Mouse (Mus musculus) layer of hippocampus, adult 18-20 months (tissue): ENCODE data around the gene Cnmd. TPM values are rescaled to one million over a fixed set of nuclear protein-coding genes. Genes with fewer than 3 reads are reported as not detected.

Source experiments
- DNase-seq, 2 experiments: peaks; one replicate each; pipeline ENCODE4 v3.0.0; 2022; ENCODE audit warnings: low spot score in 2 of 2
- total RNA-seq, 2 experiments: library from RNA; stranded (reverse); gene quantifications; 2 replicates each; pipeline ENCODE4 v1.2.3; 2021

Cnmd gene
- total RNA-seq, 2 experiments from 2014 or later: 1.0 to 1.7 TPM

DNA sequence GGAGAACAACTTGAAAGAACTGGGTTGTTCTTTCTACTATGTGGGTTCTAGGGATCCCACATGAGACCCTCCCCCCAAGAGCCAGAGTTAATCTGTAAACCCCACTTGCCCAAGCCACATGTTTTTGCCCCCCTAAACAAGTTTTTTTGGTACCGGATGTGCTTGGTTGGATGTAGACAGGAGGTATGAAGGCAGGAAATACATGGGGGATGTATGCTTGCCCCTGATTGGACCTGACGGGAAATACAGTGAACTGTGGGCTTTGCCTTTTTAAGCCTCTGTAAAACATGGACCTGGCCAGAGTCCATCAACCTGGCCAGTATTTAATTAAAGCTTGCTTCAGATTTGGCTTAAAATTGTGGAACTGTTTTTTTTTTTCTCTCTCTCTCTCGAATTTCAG is 12.3 kb downstream of the Cnmd start:
- no peak for DNase-seq

DNA sequence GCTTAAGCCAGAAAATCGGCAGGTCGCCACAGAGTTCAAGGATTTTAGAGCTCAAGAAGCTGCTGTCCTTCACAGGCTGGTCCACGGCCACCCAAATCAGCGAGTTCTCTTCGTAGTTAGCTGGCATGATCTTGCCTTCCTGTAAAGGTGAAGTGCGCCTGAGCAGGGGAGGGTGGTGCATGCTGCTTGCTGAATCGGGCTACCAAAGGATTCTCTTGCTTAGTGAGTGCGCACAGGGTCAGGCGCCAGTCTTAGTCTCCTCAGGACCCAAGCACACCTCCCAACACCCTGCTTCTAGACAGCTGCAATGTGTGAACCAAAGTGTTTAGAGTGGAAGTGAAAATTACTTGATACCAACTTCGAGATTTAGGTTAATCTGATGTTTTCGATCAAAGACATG is 16.6 kb downstream of the Cnmd start:
- no peak for DNase-seq

DNA sequence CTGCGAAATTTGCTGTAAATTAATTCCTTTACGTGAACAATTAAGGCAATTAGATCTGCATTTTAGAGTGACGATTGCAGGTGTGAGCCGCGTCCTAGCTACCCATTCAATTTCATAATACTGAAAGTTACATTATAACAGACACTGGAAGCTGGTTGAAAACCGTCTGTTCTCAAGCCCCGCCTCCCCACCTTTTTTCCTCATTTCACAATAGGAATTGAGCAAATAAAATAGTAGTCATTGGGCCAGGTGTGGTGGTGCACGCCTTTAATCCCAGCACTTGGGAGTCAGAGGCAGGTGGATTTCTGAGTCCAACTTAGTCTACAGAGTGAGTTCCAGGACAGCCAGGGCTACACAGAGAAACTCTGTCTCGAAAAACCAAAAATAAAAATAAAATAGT is 19.9 kb downstream of the Cnmd start:
- DNase-seq: no peak

DNA sequence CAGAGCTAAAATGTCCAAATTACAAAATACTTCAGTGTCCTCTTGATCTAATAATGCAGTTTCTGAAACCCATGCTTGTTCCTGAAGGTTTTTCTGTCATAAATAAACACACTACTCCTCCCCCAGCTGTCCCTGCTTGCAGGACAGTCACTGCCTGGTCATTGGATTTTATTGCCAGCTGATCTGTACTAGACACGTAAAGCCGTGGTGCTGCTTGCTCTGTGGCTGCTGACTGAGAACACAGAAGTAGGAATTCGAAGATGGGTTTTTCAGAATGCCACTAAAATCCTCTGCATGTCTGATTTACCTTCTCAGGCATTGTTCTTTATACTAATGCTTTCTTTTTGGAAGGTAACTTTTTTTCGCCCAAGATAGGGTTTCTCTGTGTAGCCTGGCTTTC is 25.2 kb downstream of the Cnmd start:
- DNase-seq: no peak

DNA sequence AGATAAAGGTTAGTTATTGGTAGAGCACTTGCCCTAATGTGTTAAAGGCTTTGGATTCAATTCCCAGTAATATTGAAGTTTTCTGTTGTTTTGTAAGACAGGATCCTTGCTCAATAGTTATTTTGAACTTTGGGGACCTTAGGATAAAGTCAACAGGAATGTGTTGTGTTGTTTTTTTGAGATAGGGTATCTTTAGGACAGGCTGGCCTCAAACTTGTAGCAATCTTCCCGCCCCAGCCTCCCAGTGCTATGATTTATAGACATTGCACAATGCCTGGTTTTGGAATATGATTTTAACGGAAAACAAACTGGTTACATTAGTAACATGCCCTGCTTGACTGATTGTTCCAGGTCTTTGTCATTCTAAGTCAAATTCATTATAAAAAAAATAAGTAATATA is 28.8 kb downstream of the Cnmd start:
- DNase-seq: no peak

DNA sequence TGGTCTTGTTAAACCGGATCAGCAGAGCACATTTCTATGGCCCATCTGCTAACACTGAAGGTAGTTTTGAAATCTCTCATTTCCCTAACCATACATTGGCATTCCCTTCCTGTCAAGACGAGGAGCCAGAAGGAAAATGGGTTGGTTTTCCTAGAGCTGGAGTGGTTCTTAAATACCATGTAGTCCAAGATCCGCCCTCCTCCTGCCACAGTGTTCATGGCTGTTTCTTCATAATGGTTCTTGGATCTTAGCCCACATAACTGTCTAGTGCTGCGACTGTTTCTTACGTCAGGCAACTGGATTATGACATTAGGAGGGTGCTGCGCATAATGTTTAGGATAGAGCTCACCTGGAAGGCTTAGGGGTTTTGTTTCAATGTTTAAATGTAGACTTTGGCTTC is 29.6 kb downstream of the Cnmd start:
- DNase-seq: no peak

DNA sequence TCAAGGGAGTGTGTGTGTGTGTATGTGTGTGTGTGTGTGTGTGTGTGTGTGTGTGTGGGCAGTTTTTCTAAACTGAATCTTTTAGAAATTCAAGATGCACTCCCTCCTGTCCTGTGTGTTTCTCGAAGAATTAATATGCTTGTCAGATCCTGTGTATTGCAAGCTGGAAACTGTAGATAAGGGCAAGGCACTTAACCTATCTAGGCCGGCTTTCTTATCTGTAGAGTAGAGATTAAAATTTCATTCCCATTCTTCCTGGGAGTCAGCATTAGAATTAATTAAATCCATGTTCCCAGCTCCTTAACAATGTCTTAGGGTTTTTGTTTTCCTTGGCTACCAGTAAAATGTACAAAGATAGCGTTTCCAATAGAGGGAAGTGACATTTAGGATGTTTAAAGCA is 40.8 kb downstream of the Cnmd start:
- DNase-seq: no peak

DNA sequence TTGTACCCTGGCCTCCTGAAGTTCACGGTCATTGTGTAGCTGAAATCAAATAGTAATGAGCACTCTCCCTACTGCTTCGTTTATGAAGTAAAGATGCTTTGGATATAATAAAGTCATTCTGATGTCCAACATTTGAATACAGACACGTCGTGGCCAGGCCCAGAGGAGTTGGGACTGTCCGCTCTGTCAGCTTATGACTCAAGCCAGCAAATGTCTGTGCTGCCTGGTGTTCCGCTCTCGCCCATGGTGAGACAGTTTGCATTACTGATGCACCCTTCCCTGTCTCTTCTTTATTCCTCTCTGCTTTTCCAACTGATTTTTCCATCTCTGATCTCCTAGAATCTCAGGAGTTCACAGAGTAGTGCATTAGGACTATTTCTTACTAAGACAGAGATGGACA is 42.2 kb downstream of the Cnmd start:
- DNase-seq: no peak

DNA sequence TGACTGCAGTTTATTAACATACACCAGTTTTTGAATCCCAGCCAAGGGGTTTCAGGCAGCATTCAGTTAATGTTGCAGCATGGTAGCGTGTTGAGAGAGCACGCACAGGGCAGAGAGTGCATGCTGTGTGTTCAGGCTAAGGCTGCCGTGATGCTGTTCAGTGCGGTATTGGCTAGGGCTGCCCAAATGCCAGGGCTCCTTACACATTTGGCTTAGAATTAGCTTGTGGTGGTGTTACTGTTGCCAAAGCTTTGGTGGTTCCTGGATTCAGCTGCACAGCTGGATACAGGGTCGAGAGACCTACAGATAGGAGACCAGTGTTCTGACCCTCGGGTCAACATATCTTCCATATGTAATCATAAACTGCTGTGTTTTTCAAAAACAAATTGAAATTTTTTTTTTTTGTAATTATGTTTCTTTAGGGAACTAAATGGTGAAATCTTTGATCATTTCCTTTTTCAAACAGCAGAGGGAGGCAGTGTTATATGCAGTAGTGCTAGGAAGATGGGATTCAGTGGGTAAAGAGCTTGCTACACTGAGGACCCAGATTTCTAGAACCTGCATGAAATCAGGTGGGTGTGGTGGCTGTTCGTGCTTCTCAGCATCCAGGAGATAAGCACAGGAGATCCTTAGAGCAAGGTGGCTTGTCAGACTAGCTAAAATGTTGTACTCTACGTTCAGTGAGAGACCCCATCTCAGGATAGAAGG is 44.7 kb downstream of the Cnmd start:
- peak in 1 of 2 experiments; percentile 68 for DNase-seq

DNA sequence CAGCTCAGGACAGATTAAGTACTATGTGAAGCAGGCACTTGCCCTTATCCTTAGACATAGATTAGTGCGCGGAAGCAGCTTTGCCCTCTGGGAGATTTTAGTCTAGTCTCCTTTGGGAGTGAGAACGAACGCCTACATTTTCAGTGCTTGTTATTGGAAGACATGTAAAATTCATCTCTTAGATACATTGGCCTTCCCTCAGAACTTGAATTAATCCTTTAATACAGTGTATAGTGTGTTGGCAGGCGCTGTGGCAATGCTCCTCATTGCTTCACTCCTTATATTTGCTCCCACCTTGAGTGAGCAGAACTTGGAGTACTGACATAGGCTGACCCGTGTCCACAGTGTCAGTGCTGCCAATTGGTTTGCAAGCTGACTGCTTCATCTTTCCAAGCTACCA is 53.7 kb downstream of the Cnmd start:
- DNase-seq: no peak

DNA sequence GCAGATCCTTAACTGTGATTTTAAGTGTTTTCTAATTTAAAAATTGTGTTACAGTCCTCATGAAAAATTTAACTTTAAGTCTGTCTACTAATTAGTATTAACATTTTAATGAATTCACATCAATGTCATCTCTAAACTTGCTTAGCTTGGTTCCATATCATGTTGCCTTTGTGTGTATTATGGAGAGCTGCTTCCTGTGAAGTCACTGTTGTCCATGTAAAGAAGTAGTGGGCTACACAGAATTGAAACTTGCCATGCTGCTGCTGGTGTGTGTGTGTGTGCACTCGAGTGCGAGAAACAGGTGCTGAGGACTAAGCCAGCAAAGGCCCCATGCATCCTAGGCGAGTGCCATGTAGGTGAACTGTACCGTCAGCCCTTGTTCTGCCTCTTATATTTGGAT is 54.6 kb downstream of the Cnmd start:
- no peak for DNase-seq

DNA sequence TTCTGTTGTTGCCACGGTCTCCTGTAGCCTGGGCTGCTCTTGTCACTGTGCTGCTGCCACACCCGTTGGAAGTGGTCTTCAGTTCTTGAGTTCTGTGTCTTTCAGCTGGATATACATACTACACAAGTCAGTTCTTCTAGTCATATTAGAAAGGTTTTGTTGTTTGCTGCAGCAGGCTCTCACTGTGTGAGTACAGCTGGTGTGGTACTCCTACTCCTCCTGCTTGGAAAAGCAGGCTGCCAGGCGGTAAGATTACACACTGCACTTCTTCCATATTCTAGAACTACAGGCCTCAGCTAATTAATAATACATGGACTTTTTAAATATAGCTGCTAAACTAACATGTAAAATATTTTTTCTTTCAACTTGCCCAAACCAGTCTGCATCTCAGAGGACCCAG is 55.1 kb downstream of the Cnmd start:
- DNase-seq: peak; percentile 28 to 69

DNA sequence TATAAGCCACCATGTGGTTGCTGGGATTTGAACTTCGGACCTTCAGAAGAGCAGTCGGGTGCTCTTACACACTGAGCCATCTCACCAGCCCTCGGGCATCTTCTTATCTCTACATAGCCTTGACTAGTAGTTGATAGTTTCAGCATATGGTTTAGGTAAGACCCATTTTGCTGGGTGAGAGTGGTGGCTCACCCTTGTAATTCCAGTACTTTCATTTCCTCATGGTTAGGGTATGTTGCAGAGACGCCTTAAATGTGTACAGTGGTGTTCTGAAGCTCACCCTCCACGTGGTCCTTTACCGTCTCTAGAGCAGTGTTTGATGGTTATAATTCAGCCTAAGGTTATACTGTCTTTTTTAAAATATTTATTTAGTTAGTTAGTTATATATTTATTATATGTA is 55.6 kb downstream of the Cnmd start:
- no peak for DNase-seq

DNA sequence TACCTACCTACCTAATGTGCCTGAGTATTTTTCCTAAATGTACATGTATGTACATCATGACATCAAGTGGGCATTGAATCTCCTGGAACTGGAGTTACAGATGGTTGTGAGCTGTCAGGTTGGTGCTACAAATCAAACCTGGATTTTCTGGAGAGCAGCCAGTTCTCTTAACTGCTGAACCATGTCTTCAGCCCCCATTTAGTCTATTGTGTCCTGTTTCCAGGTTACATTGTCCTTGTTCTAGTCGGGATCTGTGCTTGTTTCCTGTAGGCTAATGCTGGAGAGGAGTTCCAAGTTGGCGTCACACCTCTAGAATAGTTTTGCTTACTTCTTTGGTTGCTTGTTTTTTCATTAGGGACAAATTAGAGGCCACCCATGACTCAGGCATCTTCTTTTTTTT is 56.1 kb downstream of the Cnmd start:
- DNase-seq: no peak

DNA sequence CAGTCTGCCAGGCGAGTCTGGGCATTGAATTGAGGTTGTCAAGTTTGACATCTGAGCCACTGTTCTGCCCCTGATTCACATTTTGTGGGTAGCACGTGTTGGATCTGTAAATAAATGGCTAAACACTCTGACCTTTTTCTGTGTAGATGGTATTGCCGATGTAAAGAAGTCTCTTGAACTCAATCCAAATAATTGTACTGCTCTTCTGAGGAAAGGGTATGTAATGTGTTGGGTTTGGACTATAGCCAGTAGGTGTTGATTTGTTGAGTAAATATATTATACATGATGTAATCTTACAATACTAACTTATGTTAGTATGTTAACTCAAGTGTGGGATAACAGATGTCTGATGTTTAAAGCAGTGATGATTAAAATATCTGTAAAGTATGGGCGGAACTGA is 65.4 kb downstream of the Cnmd start:
- DNase-seq: no peak

DNA sequence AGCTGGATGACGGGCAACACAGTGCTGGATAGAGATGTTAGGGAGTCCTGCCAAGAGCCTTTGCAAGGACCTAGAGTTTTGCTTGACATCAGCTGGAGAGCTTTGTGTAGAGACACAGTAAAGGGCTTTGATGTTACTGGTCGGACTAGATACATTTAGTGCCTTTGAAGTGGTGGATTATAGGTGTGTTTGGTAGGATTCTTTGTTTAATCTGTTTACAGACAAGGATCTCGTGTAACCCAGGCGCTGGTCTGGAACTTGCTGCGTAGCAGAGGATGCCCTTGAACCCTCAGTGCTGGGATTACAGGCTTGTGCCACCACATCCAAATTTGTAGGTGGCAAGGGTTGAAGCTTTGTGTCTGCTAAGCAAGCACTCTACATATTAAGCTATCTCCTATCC is 67.9 kb downstream of the Cnmd start:
- DNase-seq: no peak

DNA sequence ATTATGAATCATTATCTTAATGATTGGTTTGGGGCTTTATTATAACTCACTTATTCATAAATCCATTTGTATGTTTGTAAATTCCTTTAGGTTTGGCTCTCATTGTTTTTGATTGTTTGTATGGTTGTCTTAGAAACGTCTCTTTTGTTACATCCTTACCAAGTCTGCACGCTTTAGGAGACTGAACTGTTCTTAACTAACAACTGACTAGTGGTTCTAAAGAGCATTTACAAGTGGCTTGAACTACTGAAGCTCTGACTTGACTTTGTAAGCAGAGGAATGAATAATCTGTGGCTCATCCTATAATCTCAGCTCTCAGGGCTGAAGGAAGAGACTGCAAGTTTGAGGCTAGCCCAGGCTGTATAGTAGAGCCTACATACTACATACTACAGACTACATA is 70.4 kb downstream of the Cnmd start:
- DNase-seq: no peak

DNA sequence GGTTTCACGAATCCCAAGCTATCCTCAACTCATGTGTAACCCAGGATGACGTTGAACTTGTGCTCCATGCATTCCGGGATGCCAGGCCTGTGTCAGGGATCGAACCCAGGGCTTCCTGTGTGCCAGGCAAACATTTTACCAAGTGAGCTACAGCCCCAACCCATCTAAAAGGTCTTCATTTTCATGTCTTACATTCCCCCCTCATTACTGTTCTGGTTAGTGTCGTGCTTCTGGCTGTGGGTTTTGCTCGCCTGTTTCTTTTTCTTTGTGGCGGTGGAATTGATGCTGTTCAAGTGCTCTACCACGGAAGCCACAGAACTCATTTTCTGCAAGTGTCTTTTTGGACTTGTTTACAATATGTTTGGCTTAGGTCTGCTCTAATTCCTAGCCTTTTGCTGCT is 71.1 kb downstream of the Cnmd start:
- no peak for DNase-seq

DNA sequence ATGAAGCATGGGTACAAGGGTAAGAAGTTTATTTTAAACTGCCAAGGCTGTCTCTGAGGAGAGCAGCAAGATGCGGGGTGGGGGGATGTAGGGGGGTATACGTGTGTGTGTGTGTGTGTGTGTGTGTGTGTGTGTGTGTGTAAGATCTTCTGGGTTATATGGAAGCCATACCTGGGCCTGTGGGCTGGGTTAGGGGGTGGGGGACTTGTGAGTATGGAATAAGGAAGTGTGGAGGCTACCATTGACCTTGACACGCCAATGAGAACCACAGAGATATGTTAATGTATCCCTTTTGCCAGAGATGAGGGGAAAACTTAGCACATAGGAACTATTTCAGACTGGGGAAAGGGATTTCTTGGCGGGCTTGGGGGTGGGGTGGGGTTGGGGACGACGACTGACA is 72.6 kb downstream of the Cnmd start:
- no peak for DNase-seq

DNA sequence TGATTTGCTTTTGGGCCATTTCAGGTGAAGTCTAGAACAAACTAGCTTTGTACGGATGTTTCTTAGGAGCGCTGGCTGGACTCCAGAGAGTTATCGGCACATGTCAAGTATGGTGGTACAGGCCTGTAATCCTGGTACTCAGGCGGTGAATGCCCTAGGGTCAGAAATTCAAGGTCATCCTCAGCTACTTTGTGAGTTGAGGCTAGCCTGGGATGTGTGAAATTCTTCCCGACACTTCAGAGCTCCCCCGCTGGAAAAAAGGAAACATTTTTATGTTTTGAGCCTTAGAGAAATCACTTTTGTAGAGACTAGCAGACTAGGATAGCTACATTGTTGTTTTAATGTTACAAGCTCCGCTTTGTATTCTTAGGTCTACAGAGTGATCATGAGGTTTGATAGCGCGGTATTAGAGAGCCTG is 73.4 kb downstream of the Cnmd start:
- no peak for DNase-seq

DNA sequence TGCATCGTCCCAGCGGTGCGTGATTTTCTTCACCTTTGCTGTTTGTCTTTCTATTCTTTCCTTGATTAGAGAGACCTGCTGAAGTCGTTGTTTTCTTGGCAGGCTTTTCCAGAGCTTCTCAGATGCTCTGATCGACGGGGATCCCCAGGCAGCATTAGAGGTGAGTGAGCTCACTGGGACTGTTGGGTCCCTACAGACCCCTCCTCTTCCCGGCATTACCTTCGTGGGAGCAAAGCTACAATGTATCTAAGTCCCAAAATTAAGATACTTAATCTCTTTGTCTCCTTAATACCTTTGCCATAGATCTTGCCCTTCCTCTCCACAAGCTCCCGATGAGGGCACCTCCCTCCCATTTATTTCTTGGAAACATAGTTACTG is 74.1 kb downstream of the Cnmd start:
- DNase-seq: no peak
